Mouse (Mus musculus): ENCODE results near the gene 0610037L13Rik. TPM values are rescaled to one million over a fixed set of nuclear protein-coding genes. Genes with fewer than 3 reads are reported as not detected.

Gene 0610037L13Rik
- total RNA-seq (2021) = 10 to 100 TPM; 63.3 to 67.7 TPM

DNA sequence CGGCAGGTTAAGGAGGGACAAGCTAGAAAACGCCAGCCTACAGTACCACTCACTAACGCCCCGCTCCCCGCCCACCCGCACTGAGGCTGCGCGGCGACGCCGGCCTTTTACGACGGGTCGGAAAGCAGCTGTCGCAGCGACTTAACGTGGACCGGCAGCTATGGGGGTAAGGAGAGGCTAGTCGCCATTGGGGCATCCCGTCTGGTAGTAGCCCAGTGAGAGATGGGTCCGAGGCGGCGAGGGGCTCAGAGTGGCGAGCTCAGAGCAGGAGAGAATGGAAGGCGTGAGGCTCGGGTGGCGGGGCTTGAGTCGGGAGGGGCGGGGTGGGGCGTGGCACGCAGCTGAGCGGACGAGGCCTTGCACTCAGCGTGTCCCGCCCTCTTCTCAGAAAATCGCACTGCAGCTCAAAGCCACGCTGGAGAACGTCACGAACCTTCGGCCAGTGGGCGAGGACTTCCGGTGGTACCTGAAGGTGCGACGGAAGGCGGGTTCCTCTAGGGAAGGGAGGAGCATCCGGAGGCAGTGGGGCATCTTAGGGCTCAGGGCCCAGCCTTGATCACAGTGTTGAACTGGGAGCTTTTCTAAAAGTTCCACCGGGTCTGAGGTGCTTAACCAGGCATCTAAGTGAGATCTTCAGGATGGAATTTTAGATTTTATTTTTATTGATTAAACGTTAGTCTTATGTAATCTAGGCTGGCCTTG lies at the start of gene 0610037L13Rik:
Gene 0610037L13Rik (plus strand): TSS at position 83 of the 702 bp plus-strand sequence.
- intact Hi-C loops (cut with DNase I) = no loop called here
- DNase-seq (ENCODE audit: extremely low spot score in 1 of 2, low spot score in 2 of 2) = peak; percentile 94 to 95

DNA sequence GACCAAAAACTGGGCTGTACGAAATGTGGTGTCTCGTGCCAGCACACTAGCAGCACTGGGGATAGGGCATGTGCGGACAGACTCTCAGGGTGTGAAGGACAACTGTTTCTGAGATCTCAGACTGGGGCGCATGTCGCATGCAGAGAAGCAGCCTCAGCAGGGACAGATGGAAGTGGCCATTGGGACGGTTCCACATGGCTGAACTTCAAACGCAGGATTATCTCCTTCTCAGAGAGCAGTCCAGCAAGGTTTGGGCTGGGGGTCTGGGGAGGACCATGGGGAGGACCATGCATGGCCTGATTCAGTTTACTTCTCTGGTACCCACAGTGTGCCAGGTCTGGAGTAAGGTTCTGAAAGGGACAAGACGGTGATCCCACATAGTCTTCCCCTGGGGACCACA lies 45.9 kb upstream of the 0610037L13Rik start:
- intact Hi-C loops (cut with DNase I) = no loop called here
- DNase-seq (ENCODE audit: extremely low spot score in 1 of 2, low spot score in 2 of 2) = no peak

DNA sequence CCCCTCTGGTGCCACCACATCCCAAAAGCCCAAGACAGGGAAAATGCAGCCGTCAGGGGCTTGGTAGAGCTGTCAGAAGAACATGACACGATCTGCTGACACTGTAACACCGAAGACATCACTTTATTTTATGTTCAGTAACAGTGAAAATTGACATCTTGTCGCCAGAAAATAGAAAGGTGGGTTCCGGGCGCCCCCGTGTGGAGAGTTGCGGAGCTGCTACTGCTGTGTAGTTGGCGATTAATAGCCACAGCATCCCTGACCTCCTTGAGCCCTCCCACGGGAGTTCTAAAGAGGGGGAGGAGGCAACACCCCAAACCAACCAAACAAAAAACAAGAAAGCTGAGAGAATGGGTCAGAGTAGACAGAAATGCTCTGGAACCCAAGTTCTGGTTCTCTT lies 44.6 kb upstream of the 0610037L13Rik start:
- DNase-seq (ENCODE audit: extremely low spot score in 1 of 2, low spot score in 2 of 2) = peak; percentile 72 to 76
- intact Hi-C loops (cut with DNase I) = loop anchor here (1.0 kb wide), 1 partner anchor 107 kb away; no protein-coding TSS in a partner anchor

DNA sequence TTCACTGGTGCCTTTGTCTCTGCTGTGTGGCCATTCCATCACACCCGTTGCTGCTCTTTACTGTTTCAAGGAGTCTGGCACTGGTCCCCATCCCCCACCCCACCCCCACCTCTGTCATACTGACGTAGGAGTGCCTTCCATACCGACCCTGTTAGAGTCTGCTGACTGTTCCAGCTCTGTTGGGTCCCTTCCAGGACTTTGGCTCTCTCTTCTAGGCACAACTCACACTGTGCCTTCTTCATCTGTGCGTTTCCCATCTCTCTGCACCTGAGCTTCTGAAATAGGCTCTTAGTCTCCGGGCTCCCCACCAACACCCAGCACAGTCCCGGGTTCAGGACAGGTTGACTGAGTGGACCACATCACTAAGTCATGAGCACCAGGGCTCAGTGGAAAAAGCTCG lies 42.8 kb upstream of the 0610037L13Rik start:
- intact Hi-C loops (cut with DNase I) = no loop called here
- no peak for DNase-seq (ENCODE audit: extremely low spot score in 1 of 2, low spot score in 2 of 2)

DNA sequence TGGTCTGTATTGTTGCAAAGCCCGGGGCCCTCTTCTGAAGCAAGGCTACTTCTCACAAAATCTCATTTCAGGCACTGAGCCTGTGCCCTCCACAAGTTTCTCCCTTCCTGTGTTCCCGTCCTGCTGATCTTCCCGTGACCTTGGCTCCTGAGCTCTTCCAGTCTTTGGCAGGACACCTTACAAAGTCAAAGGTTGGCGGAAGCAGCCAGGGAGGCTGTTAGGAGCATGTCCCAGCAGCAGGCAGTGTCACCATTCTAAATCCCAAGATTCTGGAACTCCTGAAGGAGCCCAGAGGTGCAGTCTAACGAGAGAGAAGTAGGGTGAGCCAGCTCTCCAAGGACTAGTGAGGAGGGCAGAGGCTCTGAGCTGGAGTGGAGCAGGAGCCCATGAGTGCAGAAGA lies 41.1 kb upstream of the 0610037L13Rik start:
- DNase-seq (ENCODE audit: extremely low spot score in 1 of 2, low spot score in 2 of 2) = no peak
- intact Hi-C loops (cut with DNase I) = no loop called here

DNA sequence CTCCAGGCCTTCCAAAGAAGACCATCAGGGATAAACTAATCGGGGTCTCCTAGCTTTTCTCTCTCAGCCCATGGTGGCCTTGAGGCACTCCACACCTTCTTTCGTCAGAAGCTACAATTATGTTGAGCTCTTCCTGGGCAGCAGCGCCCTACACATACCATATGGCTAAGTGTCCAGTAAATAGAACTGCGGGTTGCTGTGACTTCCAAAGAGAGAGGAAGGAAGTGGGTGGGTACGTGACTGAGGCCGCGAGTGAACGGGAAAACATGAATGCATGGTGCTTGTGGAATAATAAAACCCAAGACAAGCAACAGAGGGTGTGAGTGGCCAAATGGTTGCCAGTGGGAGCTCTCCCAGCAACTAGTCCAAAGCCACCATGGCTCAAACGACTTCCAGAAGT lies 40.0 kb upstream of the 0610037L13Rik start:
- DNase-seq (ENCODE audit: extremely low spot score in 1 of 2, low spot score in 2 of 2) = no peak
- intact Hi-C loops (cut with DNase I) = no loop called here

DNA sequence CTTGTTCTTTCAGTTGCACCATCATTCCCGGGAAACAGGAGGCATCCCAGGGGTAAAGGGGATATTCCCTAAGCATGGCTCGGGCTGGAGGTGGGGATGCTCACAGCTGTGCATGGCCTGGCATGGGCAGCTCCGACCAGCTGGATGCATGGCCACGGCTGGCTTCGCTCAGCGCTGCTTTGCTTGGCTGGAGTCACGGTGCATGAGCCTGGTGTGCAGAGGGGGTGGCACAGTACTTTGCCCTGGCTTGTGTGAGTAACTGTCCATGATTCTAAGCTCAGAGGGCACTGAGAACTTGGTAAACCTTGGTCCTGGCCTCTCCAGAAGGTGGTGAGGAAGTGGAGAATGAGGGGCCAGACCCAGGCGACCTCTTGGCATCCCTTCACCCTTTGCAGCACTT lies 39.5 kb upstream of the 0610037L13Rik start:
- intact Hi-C loops (cut with DNase I) = no loop called here
- DNase-seq (ENCODE audit: extremely low spot score in 1 of 2, low spot score in 2 of 2) = peak in 1 of 2 experiments; percentile 15

DNA sequence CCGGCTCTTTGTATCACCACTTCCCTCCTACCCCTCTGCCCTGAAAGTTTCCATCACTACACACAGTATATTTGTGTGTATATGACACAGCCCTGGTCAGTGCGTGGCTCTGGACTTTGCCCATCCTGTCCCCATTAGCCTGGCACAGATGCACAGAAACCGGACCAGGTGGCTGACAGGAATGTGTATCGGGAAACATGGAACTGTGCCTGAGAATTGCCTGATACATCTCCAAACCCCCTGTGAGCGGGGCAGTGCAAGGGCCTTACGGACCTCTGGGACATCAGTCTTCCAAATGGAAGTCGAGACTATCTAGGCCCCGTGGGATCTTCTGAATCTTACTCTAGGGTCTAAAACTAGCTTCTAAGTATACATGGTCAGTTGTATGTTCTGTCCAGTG lies 36.3 kb upstream of the 0610037L13Rik start:
- intact Hi-C loops (cut with DNase I) = no loop called here

DNA sequence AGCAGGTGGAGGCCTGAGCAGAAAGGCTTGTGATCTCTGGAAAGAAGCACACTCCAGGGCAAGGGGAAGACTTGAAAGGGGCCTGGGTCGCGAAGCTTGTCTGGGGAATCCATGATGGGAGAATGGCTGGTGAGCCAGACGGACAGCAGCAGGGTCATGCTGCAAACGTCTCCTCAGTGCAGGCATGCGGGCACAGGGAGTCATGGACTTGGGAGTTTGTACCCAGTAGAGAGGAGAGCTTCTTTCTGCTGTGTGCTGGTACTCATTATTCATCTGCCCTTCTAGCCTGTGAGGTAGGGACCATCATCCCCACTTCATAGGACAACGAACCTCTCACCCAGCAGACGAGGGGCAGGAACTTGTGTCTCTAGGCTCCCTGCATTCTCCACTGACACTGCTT lies 35.8 kb upstream of the 0610037L13Rik start:
- DNase-seq (ENCODE audit: extremely low spot score in 1 of 2, low spot score in 2 of 2) = no peak
- intact Hi-C loops (cut with DNase I) = no loop called here

More for the DNA sequence above, 36.3 kb upstream of the 0610037L13Rik start:
- DNase-seq (ENCODE audit: extremely low spot score in 1 of 2, low spot score in 2 of 2) = no peak

DNA sequence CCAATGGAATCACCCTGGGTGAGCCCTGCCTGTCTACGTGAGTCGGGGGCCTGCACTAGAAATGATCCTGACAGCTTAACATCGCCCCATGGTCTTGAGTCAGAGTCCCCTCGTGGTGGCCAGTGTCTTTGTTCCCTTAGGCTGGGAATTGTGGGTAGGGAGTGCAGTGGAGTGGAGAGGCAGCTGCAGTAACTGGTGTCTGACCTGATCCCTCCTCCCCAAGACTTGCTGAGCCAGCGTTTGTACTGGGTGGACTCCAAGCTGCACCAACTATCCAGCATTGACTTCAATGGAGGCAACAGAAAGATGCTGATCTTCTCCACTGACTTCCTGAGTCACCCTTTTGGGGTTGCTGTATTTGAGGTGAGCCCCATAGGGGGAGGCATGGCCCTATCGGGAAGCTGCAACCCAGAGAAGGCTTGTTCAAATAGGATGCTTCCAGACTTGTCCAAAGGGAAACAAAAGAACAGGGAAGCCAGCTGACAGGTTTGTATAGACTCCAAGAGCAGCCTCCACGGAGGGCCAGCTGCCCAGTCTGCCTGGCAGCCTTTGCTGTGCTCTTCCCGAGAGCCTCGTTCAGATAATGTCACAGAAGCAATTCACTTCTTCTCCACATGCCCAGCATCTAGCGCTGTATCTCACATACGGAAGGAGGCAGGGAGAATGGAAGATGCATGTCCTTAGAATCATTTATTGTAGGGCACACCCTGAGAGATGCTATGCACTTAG lies 32.5 kb upstream of the 0610037L13Rik start:
- intact Hi-C loops (cut with DNase I) = no loop called here
- DNase-seq (ENCODE audit: extremely low spot score in 1 of 2, low spot score in 2 of 2) = peak in 1 of 2 experiments; percentile 26

DNA sequence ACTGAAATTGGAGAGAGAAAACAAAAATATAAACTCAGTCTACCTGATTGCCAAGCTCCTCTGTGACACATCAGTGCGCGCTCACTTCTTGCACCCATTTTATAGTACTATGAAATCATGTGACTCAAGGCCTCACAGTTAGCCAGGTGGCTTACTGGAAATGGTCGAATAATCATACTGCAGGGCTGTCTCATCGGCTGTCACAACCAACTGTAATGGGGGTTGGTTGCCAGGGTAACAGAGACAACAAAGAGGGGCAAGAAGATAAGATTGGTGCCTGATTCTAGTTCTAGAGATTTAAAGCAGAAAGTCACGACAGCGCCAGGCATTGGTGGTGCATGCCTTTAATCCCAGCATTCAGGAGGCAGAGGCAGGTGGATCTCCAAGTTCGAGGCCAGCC lies 30.6 kb upstream of the 0610037L13Rik start:
- intact Hi-C loops (cut with DNase I) = no loop called here
- no peak for DNase-seq (ENCODE audit: extremely low spot score in 1 of 2, low spot score in 2 of 2)

DNA sequence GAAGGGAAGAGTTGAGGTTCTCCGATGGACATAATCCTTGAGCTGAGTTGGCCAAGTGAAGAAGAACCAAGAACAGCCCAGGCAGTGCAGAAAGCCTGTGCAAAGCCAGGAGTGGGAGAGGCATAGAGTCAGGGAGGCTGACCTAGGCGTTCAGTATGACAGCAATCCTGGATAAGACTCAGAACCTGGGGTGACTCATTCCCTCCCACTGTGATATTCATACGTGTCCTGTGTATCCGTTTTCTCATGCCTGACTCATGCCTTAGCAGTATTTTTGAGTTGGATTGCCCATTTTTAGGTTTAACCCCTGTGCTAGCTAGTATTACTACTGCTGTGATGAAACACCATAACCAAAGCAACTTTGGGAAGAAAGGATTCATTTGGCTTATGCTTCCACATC lies 24.7 kb upstream of the 0610037L13Rik start:
- intact Hi-C loops (cut with DNase I) = no loop called here
- DNase-seq (ENCODE audit: extremely low spot score in 1 of 2, low spot score in 2 of 2) = no peak

DNA sequence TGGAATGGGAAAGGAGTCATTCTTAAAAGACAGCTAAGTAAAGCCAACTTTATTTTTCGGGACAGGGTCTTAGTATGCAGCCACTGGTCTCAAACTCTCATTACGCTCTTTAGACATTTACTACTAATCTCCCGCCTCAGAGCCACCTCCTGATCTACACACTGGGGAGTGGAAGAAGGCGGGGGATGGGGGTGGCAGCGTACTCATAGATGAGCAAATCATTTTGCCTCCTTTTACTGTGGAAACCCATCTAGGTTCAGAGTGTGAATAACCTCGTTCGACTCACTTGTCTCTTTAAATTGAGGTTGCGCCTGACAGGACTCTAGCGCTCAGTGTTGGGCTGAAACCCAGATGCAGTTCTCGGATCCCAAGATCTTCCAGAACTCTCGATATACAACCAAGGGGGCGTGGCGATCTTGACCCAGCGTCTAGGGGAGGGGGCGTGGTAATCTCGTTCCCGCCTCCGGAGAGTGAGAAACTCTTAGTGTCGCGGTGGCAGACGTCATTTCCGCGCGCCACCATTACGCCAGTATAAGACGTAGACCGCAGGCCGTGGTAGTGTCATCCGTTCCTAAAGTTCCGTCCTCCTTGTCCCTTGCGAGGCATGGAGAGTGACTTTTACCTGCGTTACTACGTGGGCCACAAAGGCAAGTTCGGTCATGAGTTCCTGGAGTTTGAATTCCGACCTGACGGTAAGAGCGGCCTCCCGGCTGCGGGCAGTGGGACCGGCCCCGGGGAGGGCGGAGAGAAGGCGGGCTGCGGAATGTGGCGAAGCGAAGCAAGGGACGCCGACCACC lies 10.2 kb upstream of the 0610037L13Rik start, which contains the start of gene Magoh:
Gene Magoh (plus strand): TSS at position 502 of the 797 bp plus-strand sequence.
- DNase-seq (ENCODE audit: extremely low spot score in 1 of 2, low spot score in 2 of 2) = peak; percentile 97 to 98
- intact Hi-C loops (cut with DNase I) = no loop called here

DNA sequence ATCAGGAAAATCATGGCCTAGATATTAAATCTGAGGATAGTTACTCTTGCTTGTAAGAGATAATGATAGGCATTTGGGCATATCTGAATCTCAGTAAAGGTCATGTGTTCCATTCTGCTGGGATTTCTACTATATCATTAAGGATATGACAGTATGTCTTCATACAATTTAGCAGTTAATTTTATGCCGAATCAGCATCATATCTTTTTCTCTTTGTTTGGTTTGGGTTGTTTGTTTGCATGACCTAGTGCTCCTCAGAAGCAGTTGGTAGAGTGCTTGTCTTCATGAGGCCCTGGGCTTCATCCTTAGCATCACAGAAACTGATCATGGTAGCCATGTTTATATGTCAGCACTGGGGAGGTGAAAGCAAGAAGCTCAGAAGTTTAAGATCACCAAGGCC lies 8.0 kb upstream of the 0610037L13Rik start:
- no peak for DNase-seq (ENCODE audit: extremely low spot score in 1 of 2, low spot score in 2 of 2)
- intact Hi-C loops (cut with DNase I) = no loop called here

DNA sequence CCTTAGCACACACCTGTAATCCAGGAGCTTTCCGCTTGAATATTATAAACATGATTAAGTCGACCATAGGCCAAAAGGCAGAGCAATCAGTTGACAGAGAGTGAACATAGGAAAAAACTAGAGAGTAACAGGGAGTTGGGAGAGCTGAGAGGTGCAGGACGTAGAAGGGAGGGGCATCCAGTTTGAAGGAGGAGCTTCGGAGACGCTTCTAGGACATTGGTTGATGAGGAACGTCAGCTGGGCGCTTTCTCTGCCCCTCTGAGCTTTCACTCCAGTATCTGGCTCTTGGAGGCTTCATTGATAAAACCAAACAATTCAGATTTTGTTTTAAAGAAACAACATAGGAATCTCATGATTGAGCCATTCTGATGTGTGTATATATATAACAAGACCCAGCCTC lies 3.2 kb upstream of the 0610037L13Rik start:
- no peak for DNase-seq (ENCODE audit: extremely low spot score in 1 of 2, low spot score in 2 of 2)
- intact Hi-C loops (cut with DNase I) = no loop called here

DNA sequence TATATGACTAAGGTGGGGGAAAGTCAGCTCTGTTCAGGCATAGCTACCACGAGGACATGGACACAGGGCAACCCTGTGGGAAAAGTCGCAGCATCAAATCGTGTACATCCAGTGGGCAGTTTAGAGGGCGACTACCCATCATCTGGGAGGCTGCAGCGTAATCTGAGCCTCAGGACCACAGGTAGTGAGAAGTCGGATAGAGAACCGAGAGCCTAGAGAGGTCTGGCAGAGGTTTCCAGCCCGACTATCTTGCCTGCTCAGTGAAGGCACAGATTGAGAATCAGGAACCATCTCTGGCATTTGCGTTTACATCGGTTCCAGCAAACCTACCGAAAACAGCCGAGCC lies 255 bp upstream of the 0610037L13Rik start:
- no peak for DNase-seq (ENCODE audit: extremely low spot score in 1 of 2, low spot score in 2 of 2)
- intact Hi-C loops (cut with DNase I) = no loop called here

DNA sequence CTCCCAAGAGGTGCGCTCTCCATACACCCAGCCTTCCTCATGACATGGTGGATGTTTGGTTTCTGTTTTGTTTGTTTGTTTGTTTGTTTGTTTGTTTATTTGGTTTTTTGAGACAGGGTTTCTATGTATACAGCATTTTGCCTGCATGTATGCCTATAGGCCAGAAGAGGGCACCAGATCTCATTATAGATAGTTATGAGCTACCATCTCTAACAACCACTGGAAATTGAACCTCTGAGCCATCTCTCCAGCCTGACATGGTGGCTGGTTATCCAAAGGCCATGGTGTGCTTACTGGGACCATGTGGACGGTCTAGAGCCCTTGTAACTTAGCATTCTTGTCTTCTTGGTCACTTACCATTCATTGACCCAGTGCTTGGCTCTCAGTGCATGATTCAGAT lies 3.0 kb downstream of the 0610037L13Rik start:
- DNase-seq (ENCODE audit: extremely low spot score in 1 of 2, low spot score in 2 of 2) = no peak
- intact Hi-C loops (cut with DNase I) = no loop called here

DNA sequence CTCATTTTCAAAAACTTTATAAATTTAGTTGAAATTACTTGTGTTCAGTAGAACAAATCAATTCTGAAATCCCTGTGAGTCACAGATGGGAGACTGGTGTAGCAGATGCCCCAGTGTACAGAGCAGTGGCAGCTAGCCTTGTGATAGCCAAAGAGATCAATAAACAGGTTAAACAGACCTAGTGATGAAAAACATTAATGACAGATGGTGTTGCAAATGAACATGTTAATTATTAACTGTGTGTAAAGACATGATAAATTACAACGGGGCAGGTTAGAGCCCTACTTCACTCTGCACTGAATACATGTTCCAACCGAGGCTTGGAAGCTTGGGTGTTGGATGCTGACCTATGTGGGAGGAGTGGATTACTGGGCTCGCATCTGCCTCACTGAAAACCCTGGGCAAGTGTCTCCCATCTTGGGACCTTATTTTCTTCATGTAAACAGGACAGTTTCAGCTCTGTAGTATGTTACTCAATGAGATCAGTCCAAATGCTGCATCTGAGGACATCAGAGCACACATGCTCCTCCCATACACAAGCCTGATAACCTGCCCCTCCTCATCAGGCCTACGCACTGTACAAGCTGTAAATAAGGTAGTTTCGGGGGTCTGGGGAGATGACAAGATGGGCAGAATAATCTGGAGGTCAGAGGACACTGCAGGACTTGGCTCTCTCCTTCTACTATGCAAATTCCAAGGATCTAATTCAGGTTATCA lies 9.8 kb downstream of the 0610037L13Rik start:
- intact Hi-C loops (cut with DNase I) = no loop called here
- no peak for DNase-seq (ENCODE audit: extremely low spot score in 1 of 2, low spot score in 2 of 2)

DNA sequence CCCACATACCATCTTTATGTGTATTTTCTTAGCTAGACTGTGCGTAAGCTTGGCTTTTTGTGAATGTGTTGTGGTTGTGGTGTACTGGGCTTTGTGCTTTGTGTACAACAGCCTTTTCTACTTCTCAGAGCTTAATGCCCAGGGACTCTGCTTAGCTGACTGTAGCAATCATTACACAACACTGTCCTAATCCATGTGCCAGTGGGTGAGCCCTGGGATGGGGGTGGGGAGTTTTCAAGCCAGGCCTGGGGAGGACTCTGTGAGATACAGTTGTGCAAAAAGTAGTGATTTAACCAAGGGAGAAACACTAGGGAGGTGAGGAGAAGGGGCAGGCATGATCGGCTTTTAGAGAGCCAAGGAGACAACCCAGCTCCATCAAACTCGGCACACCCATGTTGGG lies 10.6 kb downstream of the 0610037L13Rik start:
- DNase-seq (ENCODE audit: extremely low spot score in 1 of 2, low spot score in 2 of 2) = no peak
- intact Hi-C loops (cut with DNase I) = no loop called here

Measured in left cerebral cortex, postnatal 10 days (tissue).